9 mouse cellular contexts compared by ENCODE assay signal in genomic region chr19:24134144-24134911, GRCm38 (mm10).
DNase-seq lines count a peak whose midpoint lies in the region; ATAC-seq and TF ChIP-seq lines count a peak whose summit lies in the region.
"Had no signal": no experiment of that assay in that cellular context is flagged by ENCODE, and none has a peak within 500 bp of the region (broad histone marks: within the 10 kb centered on the region; RNA-seq: fewer than 3 reads in every experiment).

No protein-coding gene starts in this region.

- peak; percentile 73 for ATAC-seq in kidney, embryonic 16.5 days (ENCODE audit: low FRiP score, low TSS enrichment)
- ATAC-seq in forebrain, embryonic 15.5 days (replicated peaks): peak; percentile 19; the same call in 1 of the 2 replicates
- ATAC-seq in intestine, postnatal 0 days: no peak
- peak; percentile 78 for ATAC-seq in neural tube, embryonic 14.5 days (ENCODE audit: low read depth)
- ATAC-seq: Patski had no signal

- DNase-seq in kidney, adult 8-10 months: no peak
- no peak for DNase-seq in right cerebral cortex, adult 2 months (ENCODE audit: low spot score in 2 of 2)
- no peak for DNase-seq in kidney, postnatal 14 days
- no peak for DNase-seq in spleen, postnatal 36 days (ENCODE audit: low spot score in 2 of 2)

- peak overlapping the region; percentile 60 for H3K4me2 ChIP-seq in kidney, embryonic 16.5 days (replicated peaks; ENCODE audit: low read depth, low read length)
- H3K4me2 ChIP-seq in forebrain, embryonic 15.5 days (replicated peaks): peak overlapping the region; percentile 33
- peak overlapping the region; percentile 32; the same call in 1 of the 2 replicates for H3K4me2 ChIP-seq in intestine, postnatal 0 days (replicated peaks; ENCODE audit: low read depth)
- peak overlapping the region; percentile 56 for H3K4me2 ChIP-seq in neural tube, embryonic 14.5 days (ENCODE audit: low read depth, low read length)

- peaks cover 35% of the 10 kb centered on the region for H3K36me3 ChIP-seq in kidney, embryonic 16.5 days (ENCODE audit: insufficient read depth, low read length)
- peaks cover 12% of the 10 kb centered on the region; the same call in 1 of the 2 replicates for H3K36me3 ChIP-seq in forebrain, embryonic 15.5 days
- H3K36me3 ChIP-seq in intestine, postnatal 0 days (ENCODE audit: control insufficient read depth, insufficient read depth): peaks cover 45% of the 10 kb centered on the region
- H3K36me3 ChIP-seq in neural tube, embryonic 14.5 days (ENCODE audit: control insufficient read depth, insufficient read depth, low read length): peaks cover 6% of the 10 kb centered on the region; the same call in 1 of the 2 replicates

- H3K9ac ChIP-seq in kidney, embryonic 16.5 days (replicated peaks; ENCODE audit: low read length): no peak overlapping the region
- H3K9ac ChIP-seq in forebrain, embryonic 15.5 days (replicated peaks): 0 out of 2 replicates have a peak overlapping the region, but pooled peaks have one; percentile 23
- H3K9ac ChIP-seq in intestine, postnatal 0 days (ENCODE audit: low read depth, low read length): no peak overlapping the region
- H3K9ac ChIP-seq in neural tube, embryonic 14.5 days (replicated peaks; ENCODE audit: low read depth, low read length): peak overlapping the region; percentile 37; the same call in 1 of the 2 replicates

- H3K27me3 ChIP-seq in kidney, embryonic 16.5 days (ENCODE audit: insufficient read depth, low read length): no peaks in the 10 kb centered on the region
- H3K27me3 ChIP-seq in forebrain, embryonic 15.5 days: no peaks in the 10 kb centered on the region
- H3K27me3 ChIP-seq in intestine, postnatal 0 days (replicated peaks; ENCODE audit: control insufficient read depth, insufficient read depth, low read length): no peaks in the 10 kb centered on the region
- no peaks in the 10 kb centered on the region for H3K27me3 ChIP-seq in neural tube, embryonic 14.5 days (ENCODE audit: control insufficient read depth, insufficient read depth, low read length)
- H3K27me3 ChIP-seq: Patski had no signal

- WGBS in kidney, embryonic 16.5 days: 32% methylated on average over 16 of the region's 16 CpGs
- WGBS in forebrain, embryonic 15.5 days: 83% methylated on average over 16 of the region's 16 CpGs
- WGBS in intestine, postnatal 0 days: 66% methylated on average over 16 of the region's 16 CpGs
- WGBS in neural tube, embryonic 14.5 days: 52% methylated on average over 16 of the region's 16 CpGs

- 0 out of 2 replicates have a peak, but pooled peaks cover 17% of the 10 kb centered on the region for H3K4me1 ChIP-seq in kidney, embryonic 16.5 days (ENCODE audit: insufficient read depth, low read length)
- H3K4me1 ChIP-seq in forebrain, embryonic 15.5 days: 0 out of 2 replicates have a peak, but pooled peaks cover 3% of the 10 kb centered on the region
- no peaks in the 10 kb centered on the region for H3K4me1 ChIP-seq in intestine, postnatal 0 days (replicated peaks; ENCODE audit: control insufficient read depth, insufficient read depth, low read length)
- H3K4me1 ChIP-seq in neural tube, embryonic 14.5 days (ENCODE audit: control insufficient read depth, insufficient read depth, low read length): no peaks in the 10 kb centered on the region

- TF ChIP-seq CTCF in intestine, postnatal 0 days (IDR thresholded peaks at IDR 0.05; ENCODE audit: low read depth): no peak

- peak overlapping the region; percentile 22; the same call in 1 of the 2 replicates for H3K27ac ChIP-seq in kidney, embryonic 16.5 days (ENCODE audit: low read length)
- no peak overlapping the region for H3K27ac ChIP-seq in forebrain, embryonic 15.5 days (replicated peaks)
- no peak overlapping the region for H3K27ac ChIP-seq in intestine, postnatal 0 days (ENCODE audit: low read depth, low read length)
- no peak overlapping the region for H3K27ac ChIP-seq in neural tube, embryonic 14.5 days (ENCODE audit: low read depth, low read length)

- peak overlapping the region; percentile 39 for H3K4me3 ChIP-seq in kidney, embryonic 16.5 days (ENCODE audit: low read length)
- H3K4me3 ChIP-seq in forebrain, embryonic 15.5 days: peak overlapping the region; percentile 29
- no peak overlapping the region for H3K4me3 ChIP-seq in intestine, postnatal 0 days (ENCODE audit: low read depth, low read length)
- peak overlapping the region; percentile 36 for H3K4me3 ChIP-seq in neural tube, embryonic 14.5 days (ENCODE audit: low read depth, low read length)

- H3K9me3 ChIP-seq in kidney, embryonic 16.5 days (ENCODE audit: low read length): peaks cover 7% of the 10 kb centered on the region; the same call in 1 of the 2 replicates
- H3K9me3 ChIP-seq in forebrain, embryonic 15.5 days: no peaks in the 10 kb centered on the region
- H3K9me3 ChIP-seq in intestine, postnatal 0 days (ENCODE audit: control insufficient read depth): no peaks in the 10 kb centered on the region
- H3K9me3 ChIP-seq in neural tube, embryonic 14.5 days (ENCODE audit: control insufficient read depth, low read length): no peaks in the 10 kb centered on the region

Comparison
In these comparisons a context has a peak if more than half of its experiments do, and no peak if none do; other contexts are left out.
1. H3K9ac ChIP-seq: peak in forebrain, embryonic 15.5 days (single experiment) and neural tube, embryonic 14.5 days (single experiment); none in kidney, embryonic 16.5 days (single experiment) and intestine, postnatal 0 days (single experiment).
2. Peak in every context shown above with its lines, with median percentiles within 50 percentile points of each other: H3K4me2 ChIP-seq.